Mouse (Mus musculus): ENCODE data around the gene Fbxw11.

The Fbxw11 gene

GRCm38 (mm10) chr11:32794759-32795445, 152.4 kb downstream of the Fbxw11 start:
- in situ Hi-C loops (cut with MboI; ENCODE audit: unreplicated experiment in 2 of 2) = no loop called here
